Mouse (Mus musculus): Measurements from ENCODE around the gene Dlg2.

The Dlg2 gene

DNA sequence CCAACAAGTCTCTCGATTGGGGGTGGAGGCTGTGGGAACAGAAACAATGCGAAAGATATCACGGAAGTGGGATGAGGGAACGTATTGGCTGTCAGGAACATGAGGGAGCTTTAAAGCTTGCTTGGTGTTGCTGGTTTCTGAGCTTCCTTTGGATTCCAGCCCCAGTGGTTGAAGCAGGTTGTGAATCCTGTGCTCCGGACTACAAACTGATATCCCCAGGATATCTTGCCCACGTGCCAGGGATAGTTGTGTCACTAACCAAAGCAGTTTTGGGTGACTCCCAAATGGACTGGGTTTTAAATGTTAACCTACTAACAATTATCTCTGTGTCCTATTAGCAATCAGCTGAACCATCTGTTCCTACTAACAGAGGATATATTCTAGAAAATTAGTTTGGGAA lies 1099.7 kb downstream of the Dlg2 start:
- no peak for DNase-seq (ENCODE audit: low spot score)

DNA sequence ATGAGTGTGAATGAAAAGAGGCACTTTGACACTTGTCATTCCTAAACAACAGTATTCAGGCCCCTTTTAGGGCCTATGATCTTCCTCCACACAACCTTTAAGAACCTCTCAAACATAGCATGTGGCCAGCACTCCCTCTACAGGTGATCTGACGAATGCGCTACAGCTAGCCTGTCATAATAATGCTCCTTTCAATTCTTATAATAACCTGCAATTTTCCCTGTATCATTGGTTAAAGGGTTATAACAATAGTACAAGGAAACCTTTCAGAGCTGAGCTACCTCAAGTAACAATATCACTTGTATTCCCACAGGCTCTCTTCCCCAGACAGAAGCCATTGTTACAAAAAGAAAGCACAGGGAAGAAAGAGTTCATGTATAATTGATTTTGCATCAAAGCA lies 1105.7 kb downstream of the Dlg2 start:
- no peak for DNase-seq (ENCODE audit: low spot score)

DNA sequence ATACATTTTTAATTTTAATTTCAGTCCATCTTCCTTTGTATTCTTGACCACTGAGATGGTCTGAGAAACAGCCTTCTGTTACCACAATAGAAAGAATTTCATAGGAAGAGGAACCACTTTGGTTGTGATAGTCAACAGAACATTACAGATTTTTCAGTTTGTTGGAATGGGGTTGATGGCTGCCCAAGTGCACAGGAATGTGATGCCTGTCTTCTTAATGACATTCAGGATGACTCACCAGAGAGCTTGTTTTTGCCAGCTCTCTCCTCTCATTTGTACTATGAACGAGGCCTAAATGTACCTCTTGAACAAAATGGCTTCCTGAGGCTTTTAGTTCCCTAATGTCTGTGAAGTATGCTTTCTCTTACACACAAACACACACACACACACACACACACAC lies 1107.1 kb downstream of the Dlg2 start:
- DNase-seq (ENCODE audit: low spot score) = no peak

DNA sequence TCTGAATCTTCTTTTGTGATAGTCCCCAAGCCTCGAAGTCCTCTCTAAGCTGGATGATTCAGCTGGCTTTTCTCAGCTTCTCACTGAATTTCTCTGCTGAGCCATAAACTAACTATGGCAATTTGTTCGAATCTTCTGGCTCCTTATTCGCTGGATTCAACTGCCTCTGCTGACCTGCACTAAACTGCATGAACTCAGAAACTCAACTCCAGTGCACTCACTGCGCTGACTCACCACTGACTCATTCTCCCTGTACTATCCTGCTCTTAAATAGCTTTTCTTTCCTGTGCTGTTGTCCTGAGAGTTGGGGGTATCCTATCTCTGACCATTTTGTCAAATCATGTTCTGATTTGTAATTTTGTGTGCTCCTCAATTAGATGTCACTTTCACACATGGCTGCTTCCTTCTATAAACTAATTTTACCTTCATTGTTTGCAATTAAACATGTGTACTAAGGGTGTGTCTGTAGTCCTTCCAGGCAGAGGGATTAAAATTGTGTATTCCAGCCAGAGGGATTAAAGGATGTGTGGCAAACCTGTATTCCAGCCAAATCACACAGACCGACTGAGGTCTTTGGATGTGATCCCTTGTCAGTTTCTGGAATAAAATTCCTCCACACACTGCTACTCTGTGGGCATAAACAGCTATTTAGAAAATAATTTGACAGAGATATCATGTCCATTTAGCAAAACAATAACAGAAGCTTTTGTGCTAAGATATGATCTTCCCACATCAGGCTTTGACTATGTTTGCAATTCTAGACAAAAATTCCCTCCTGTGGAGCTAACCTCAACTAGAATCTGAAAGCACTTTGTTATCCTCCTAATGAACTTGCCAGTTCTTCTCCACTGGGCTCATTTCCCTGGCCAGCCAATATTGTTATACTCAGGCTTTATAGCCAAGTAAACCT lies 1115.0 kb downstream of the Dlg2 start:
- no peak for DNase-seq (ENCODE audit: low spot score)

DNA sequence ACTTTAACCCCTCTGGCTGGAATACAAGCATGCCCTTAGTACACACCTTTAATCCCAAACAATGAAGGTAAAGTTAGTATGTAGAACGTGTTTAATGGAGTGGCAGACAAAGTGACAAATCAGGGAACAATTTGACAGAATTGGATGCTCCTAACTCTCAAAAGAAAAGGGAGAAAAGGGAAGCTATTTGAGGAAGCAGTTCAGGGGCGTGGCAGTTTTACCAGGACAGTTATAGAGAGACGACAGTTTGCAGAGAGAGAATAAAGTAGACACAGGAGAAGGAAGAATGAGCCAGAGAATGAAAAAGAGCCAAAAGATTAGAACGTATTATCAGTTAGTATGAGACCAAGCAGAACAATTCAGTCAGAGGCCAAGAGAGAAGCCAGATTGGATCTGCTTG lies 1122.1 kb downstream of the Dlg2 start:
- DNase-seq (ENCODE audit: low spot score) = no peak

- no peak for DNase-seq (ENCODE audit: low spot score)
Measured at GRCm38 (mm10) chr7:91601307-91601706, 1124.8 kb downstream of the Dlg2 start.

DNA sequence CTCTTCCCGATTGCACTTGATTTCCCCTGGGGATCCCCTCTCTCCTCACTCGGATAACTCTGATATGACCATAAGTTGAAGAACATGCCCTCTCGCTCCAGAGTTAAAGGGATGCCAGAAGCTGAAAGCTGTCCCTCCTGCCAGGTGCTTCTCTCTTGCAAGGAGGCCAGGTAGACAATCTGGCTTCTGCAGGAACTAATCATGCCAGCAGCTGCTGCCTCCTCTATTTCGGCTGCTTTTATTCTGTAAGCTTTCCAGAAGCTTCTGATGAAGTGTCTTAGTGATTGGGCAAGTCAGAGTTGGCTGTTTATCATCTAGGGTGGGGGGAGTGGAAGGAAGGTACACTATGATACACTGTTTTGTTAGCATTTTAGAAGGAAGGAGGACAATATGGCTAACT lies 1127.1 kb downstream of the Dlg2 start:
- no peak for DNase-seq (ENCODE audit: low spot score)

DNA sequence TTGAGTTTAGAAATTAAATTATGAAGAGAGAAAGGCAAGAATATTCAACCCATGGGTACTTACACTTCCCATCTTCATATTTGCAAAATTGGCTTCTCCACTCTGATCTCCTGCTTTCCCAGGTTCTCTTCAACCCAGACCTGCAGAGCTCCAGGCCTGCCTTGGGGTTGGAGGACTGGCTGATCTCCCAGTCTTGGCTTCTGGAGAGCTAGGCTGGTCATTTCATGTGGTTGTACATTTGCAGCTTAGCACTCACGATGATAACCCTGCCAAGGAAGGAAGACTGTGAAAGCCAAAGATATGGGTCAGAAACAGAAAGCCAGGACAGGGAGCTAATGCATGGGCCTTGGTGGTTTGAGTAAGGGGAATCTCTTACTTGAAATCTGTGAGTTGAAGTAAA lies 1176.6 kb downstream of the Dlg2 start:
- no peak for DNase-seq (ENCODE audit: low spot score)

GRCm38 (mm10) chr7:91659498-91659897 lies 1183.0 kb downstream of the Dlg2 start:
- DNase-seq (ENCODE audit: low spot score) = no peak

- no peak for DNase-seq (ENCODE audit: low spot score)
Measured at GRCm38 (mm10) chr7:91672236-91673017, 1196.0 kb downstream of the Dlg2 start.

DNA sequence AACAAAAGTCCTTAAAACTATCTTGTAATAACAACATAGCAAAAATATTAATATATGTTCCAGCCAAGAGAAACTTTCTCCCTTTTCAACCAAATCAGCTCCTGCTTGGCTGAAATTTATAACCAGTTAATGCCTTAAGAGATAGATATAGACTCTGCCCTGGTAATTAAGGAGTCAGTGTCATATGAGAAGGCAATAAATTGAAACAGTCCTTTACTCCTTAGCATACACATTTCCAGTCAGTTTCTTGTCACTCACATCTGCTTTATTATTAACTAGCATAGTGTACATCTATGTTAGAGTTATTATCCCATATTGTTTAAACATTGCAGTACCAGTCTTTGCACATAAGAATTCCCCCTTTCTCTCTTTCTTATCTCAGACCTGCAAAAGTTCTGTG lies 1197.9 kb downstream of the Dlg2 start:
- no peak for DNase-seq (ENCODE audit: low spot score)

- DNase-seq (ENCODE audit: low spot score) = no peak
Measured at GRCm38 (mm10) chr7:91677934-91678333, 1201.5 kb downstream of the Dlg2 start.

DNA sequence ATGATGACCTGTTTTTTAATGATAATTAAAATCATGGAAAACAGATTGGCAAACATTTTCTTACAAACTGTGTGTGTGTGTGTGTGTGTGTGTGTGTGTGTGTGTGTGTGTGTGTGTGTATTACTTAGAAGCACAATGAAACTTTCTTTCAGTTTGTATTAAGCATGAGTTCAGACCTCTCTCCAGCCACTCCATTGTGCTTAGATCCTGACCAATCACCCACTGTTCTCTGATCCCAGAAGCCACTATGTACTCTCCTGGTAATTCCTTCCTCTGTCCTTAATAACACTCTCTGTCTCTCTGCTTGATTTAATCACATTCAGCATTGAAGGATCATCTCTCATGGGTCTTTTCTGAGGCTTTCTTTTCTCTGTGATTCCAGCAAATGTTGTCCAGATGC lies 1211.5 kb downstream of the Dlg2 start:
- DNase-seq (ENCODE audit: low spot score) = no peak

GRCm38 (mm10) chr7:91689829-91690228 lies 1213.4 kb downstream of the Dlg2 start:
- no peak for DNase-seq (ENCODE audit: low spot score)

GRCm38 (mm10) chr7:91709853-91710252 lies 1233.4 kb downstream of the Dlg2 start:
- no peak for DNase-seq (ENCODE audit: low spot score)

DNA sequence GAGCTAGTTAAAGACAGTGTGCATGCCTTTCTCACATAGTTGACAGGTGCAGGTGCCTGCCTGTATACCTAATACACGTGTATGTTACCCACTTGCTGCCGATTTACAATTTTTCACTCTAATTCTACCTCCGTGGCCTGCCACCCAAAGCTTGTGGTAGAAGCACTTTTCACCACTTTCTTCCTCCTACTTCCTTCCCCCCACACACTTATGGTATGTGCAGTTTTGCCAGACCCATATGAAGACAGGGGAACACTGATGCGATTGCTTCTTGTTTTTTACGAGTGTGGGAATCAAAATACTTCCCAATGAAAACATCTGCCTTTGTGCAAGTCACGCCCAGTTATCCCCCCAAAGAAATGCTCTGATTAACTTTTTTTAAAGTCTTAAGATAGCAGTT lies 1234.7 kb downstream of the Dlg2 start:
- no peak for DNase-seq (ENCODE audit: low spot score)

GRCm38 (mm10) chr7:91715776-91716175 lies 1239.3 kb downstream of the Dlg2 start:
- DNase-seq (ENCODE audit: low spot score) = no peak

DNA sequence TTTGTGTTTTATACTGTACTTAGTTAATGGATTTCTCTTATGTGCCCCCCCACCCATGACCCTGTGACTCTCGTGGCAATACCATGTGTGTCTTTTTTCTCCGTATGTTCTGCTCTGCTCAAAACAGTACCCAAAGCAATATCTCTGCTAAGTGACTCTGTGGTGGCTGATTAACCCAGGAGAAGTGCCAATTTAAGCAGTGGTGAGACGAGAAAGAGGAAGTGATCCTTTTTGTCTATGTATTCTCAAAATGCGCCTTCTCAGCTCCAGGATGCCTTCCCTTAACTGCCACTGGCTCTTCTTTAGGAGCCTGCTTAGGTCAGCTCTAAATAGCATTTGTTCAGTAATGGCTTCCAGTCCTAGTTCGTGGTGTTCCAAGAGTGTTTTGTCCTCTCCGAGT lies 1240.2 kb downstream of the Dlg2 start:
- DNase-seq (ENCODE audit: low spot score) = no peak

GRCm38 (mm10) chr7:91720318-91720717 lies 1243.8 kb downstream of the Dlg2 start:
- no peak for DNase-seq (ENCODE audit: low spot score)

GRCm38 (mm10) chr7:91724397-91724796 lies 1247.9 kb downstream of the Dlg2 start:
- no peak for DNase-seq (ENCODE audit: low spot score)

DNA sequence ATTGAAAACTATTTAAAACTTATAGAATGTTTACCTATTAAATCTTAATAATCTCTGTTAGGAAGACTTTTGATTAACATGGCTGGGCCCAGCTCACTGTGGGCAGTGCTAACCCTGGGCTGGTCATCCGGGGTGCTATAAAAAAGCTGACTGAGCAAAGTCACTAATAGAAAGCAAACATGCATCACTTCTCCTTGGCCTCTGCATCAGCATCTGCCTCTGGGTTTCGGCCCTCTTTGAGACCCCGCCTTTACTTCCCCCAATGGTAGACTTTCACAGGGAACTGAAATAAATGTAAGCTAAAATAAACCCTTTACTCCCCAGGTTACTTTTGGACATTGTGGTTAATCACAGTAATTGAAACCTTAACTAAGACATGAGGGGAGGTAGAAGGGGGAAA lies 1264.3 kb downstream of the Dlg2 start:
- no peak for DNase-seq (ENCODE audit: low spot score)

DNA sequence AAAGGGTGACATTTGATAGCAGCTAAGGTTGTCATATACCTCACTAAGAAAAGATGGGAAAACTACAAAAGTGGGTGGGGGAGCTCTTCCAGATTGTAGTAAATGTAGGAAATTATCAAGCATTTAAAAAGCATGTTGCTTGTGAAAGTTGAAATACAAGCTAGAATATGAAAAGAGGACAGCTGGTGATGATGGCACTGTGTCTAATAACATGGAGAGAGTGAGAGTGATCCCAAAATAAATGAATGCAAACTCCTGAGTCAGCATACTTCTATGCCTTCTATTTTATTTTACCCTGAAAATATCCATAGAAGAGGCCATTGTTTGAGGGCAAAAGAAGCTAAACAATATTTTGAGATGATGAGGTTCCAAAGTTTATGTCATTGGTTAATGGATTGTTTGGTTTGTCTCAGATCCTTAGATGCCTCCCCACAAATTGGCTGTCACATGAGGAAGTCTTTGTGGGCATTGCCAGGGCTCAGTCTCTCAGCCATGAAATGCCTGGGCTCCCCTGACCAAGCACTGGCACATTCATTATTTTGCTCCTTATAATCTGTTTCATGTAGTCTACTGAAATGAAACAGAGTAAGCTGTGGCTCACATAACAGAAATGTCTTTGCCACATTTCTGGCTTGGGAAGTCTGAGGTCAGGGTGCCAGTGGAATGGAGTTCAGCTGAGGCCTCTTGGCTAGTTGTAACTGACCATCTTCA lies 1276.8 kb downstream of the Dlg2 start:
- DNase-seq (ENCODE audit: low spot score) = no peak

DNA sequence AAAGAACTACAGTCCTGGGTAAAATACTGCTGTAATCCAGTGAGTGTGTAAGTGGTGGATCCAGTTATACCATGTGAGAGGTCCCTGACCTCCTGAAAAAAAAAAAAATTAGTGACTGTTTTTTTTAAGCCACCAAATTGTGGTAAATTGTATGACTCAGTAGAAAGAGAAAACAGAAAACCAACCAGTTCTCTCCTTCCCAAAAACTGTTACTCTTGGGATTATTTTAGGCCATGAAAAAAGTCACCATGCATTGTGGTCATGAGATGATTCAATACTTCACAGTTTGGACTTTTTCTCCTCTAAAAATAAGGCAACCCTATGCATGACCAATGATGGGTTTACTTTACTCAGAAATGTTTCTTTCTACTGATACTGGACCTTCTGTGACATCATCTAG lies 1291.2 kb downstream of the Dlg2 start:
- no peak for DNase-seq (ENCODE audit: low spot score)

Measured in ovary, postnatal 10 days (tissue).